11 mouse cellular contexts compared by ENCODE assay signal in genomic region chr7:46986646-46987045, GRCm38 (mm10). TPM values are rescaled to one million over a fixed set of nuclear protein-coding genes. Genes with fewer than 3 reads are reported as not detected.
DNase-seq lines count a peak whose midpoint lies in the region; ATAC-seq and TF ChIP-seq lines count a peak whose summit lies in the region.
"Had no signal": no experiment of that assay in that cellular context is flagged by ENCODE, and none has a peak within 500 bp of the region (broad histone marks: within the 10 kb centered on the region; RNA-seq: fewer than 3 reads in every experiment).

No protein-coding gene starts in this region.

- H3K4me1 ChIP-seq in kidney, embryonic 15.5 days, result peaks cover 16% of the 10 kb centered on the region
- peaks cover 24% of the 10 kb centered on the region for H3K4me1 ChIP-seq in lung, embryonic 15.5 days

- peaks cover 12% of the 10 kb centered on the region for H3K36me3 ChIP-seq in kidney, embryonic 15.5 days
- H3K36me3 ChIP-seq in lung, embryonic 15.5 days, result peaks cover 9% of the 10 kb centered on the region; the same call in 1 of the 2 replicates

- H3K27me3 ChIP-seq in kidney, embryonic 15.5 days, result no peaks in the 10 kb centered on the region
- no peaks in the 10 kb centered on the region for H3K27me3 ChIP-seq in lung, embryonic 15.5 days

- H3K9me3 ChIP-seq in kidney, embryonic 15.5 days (replicated peaks), result no peaks in the 10 kb centered on the region
- H3K9me3 ChIP-seq in lung, embryonic 15.5 days, result no peaks in the 10 kb centered on the region

- peak overlapping the region; percentile 48; the same call in 1 of the 2 replicates for H3K27ac ChIP-seq in kidney, embryonic 15.5 days
- peak overlapping the region; percentile 82 for H3K27ac ChIP-seq in lung, embryonic 15.5 days
- no peak overlapping the region for H3K27ac ChIP-seq in left cerebral cortex, adult 2 months

- intact Hi-C loops in left cerebral cortex, adult 2 months (cut with DNase I), result loop anchor here (2.0 kb wide), 1 partner anchor 20 kb away; no protein-coding TSS in a partner anchor

- no peak overlapping the region for H3K4me3 ChIP-seq in kidney, embryonic 15.5 days (replicated peaks)
- no peak overlapping the region for H3K4me3 ChIP-seq in lung, embryonic 15.5 days
- no peak overlapping the region for H3K4me3 ChIP-seq in left cerebral cortex, adult 2 months

- no peak for TF ChIP-seq CTCF in left cerebral cortex, adult 2 months (IDR thresholded peaks at IDR 0.05)

- DNase-seq in kidney, postnatal 25 days, result no peak
- DNase-seq in NIH3T3 (ENCODE audit: low read depth), result peak; percentile 6
- peak; percentile 61 for DNase-seq in cerebellum, adult 9-11 months
- no peak for DNase-seq in left cerebral cortex, adult 2 months (ENCODE audit: extremely low spot score in 1 of 2, low spot score in 2 of 2)
- DNase-seq in spleen, postnatal 4 days (ENCODE audit: low spot score in 2 of 2), result no peak
- DNase-seq in spleen, postnatal 36 days (ENCODE audit: low spot score in 2 of 2), result no peak
- DNase-seq: thymus, postnatal 4 days had no signal

- H3K4me2 ChIP-seq in kidney, embryonic 15.5 days, result no peak overlapping the region
- H3K4me2 ChIP-seq in lung, embryonic 15.5 days, result no peak overlapping the region; the same call in 1 of the 2 replicates

- no peak; the same call in 1 of the 2 replicates for ATAC-seq in kidney, embryonic 15.5 days (replicated peaks; ENCODE audit: low FRiP score)
- ATAC-seq in lung, embryonic 15.5 days (ENCODE audit: borderline replicate concordance, extremely low read depth, low FRiP score, low TSS enrichment), result peak; percentile 79

- WGBS in kidney, embryonic 15.5 days, result 35% methylated on average over 5 of the region's 5 CpGs
- 29% methylated on average over 5 of the region's 5 CpGs for WGBS in lung, embryonic 15.5 days

- no peak overlapping the region for H3K9ac ChIP-seq in kidney, embryonic 15.5 days
- no peak overlapping the region for H3K9ac ChIP-seq in lung, embryonic 15.5 days

RNA-seq across cellular contexts. Expression of gene Gm9999, which starts 3.3 kb away (rescaled TPM):
- polyA plus RNA-seq in kidney, embryonic 15.5 days (2015; fragmentation: Nextera tagmentation; extraction: Ambion mirVana), result not detected in 2 replicates
- 0.62 TPM in 1 of 2 replicates, not detected in the other for polyA plus RNA-seq in lung, embryonic 15.5 days (2015; fragmentation: Nextera tagmentation; extraction: Ambion mirVana)
- not detected for total RNA-seq in left cerebral cortex, adult 2 months (2021)
- total RNA-seq: layer of hippocampus, adult 18-20 months had no signal
- polyA plus RNA-seq: neural tube, embryonic 14.5 days had no signal

RNA-seq across cellular contexts. Expression of gene Spty2d1, which starts 21.6 kb away (rescaled TPM):
- polyA plus RNA-seq in kidney, embryonic 15.5 days (2015; fragmentation: Nextera tagmentation; extraction: Ambion mirVana), result 18.8 and 19.4 TPM in 2 replicates
- polyA plus RNA-seq in lung, embryonic 15.5 days (2015; fragmentation: Nextera tagmentation; extraction: Ambion mirVana), result 22.8 and 23.3 TPM in 2 replicates
- total RNA-seq in left cerebral cortex, adult 2 months (2021), result 10 to 100 TPM; 16.2 to 18.4 TPM

RNA-seq across cellular contexts. Expression of gene Uevld, which starts 28.3 kb away (rescaled TPM):
- 11.7 and 12.4 TPM in 2 replicates for polyA plus RNA-seq in kidney, embryonic 15.5 days (2015; fragmentation: Nextera tagmentation; extraction: Ambion mirVana)
- 12.1 and 13.1 TPM in 2 replicates for polyA plus RNA-seq in lung, embryonic 15.5 days (2015; fragmentation: Nextera tagmentation; extraction: Ambion mirVana)
- total RNA-seq in left cerebral cortex, adult 2 months (2021), result 10 to 100 TPM; 11.7 to 13.2 TPM

Comparison
In these comparisons a context has a peak if more than half of its experiments do, and no peak if none do; other contexts are left out.
1. DNase-seq: peak in NIH3T3 (single experiment) and cerebellum, adult 9-11 months (single experiment); none in kidney, postnatal 25 days (0 of 2), left cerebral cortex, adult 2 months (0 of 2), spleen, postnatal 4 days (0 of 2) and spleen, postnatal 36 days (0 of 2).